Mouse (Mus musculus): ENCODE measurements around the gene Aldh1l1. TPM values are rescaled to one million over a fixed set of nuclear protein-coding genes. Genes with fewer than 3 reads are reported as not detected.
A peak's percentile ranks its signal among the peaks of the same experiment; 100 is the strongest.

Gene Aldh1l1
- polyA plus RNA-seq, 1 experiment from 2014 or later = 8.8 TPM

GRCm38 (mm10) chr6:90494566-90494965, 8.3 kb downstream of the Aldh1l1 start:
- no peak overlapping the region for H3K9ac ChIP-seq (replicated peaks)
- H3K9me3 ChIP-seq = no peaks in the 10 kb centered on the region
- peaks cover 6% of the 10 kb centered on the region; the same call in 1 of the 2 replicates for H3K4me1 ChIP-seq
- no peaks in the 10 kb centered on the region for H3K27me3 ChIP-seq
- 0 out of 2 replicates have a peak overlapping the region, but pooled peaks have one; percentile 4 for H3K27ac ChIP-seq (replicated peaks)
- H3K4me3 ChIP-seq = no peak overlapping the region
- no peaks in the 10 kb centered on the region for H3K36me3 ChIP-seq
- WGBS = 90% methylated on average over 3 of the region's 3 CpGs
- no peak overlapping the region for H3K4me2 ChIP-seq (replicated peaks)
- ATAC-seq (ENCODE audit: low FRiP score, low read depth) = no peak

- WGBS = 34% methylated on average over 6 of the region's 7 CpGs
- no peak overlapping the region for H3K4me3 ChIP-seq
These were observed 9.2 kb downstream of the Aldh1l1 start for GRCm38 (mm10) chr6:90495282-90495912.

GRCm38 (mm10) chr6:90496217-90496616, 10.0 kb downstream of the Aldh1l1 start:
- Histone ChIP-seq H3K4me1 (peaks cover 10% of the 10 kb centered on the region), H3K4me2 (replicated peaks) (no peak overlapping the region), H3K27me3 (no peaks in the 10 kb centered on the region), H3K9ac (replicated peaks) (no peak overlapping the region), H3K9me3 (no peaks in the 10 kb centered on the region), H3K27ac (replicated peaks) (no peak overlapping the region), H3K4me3 (no peak overlapping the region), H3K36me3 (no peaks in the 10 kb centered on the region)
- WGBS = 66% methylated on average over 3 of the region's 3 CpGs
- no peak for ATAC-seq (ENCODE audit: low FRiP score, low read depth)

More at GRCm38 (mm10) chr6:90495282-90495912, 9.2 kb downstream of the Aldh1l1 start:
- no peaks in the 10 kb centered on the region for H3K27me3 ChIP-seq
- no peaks in the 10 kb centered on the region for H3K36me3 ChIP-seq
- H3K9ac ChIP-seq (replicated peaks) = no peak overlapping the region
- no peak overlapping the region for H3K4me2 ChIP-seq (replicated peaks)
- peak; percentile 44; the same call in 1 of the 2 replicates for ATAC-seq (ENCODE audit: low FRiP score, low read depth)
- H3K4me1 ChIP-seq = peaks cover 10% of the 10 kb centered on the region
- no peaks in the 10 kb centered on the region for H3K9me3 ChIP-seq
- 0 out of 2 replicates have a peak overlapping the region, but pooled peaks have one; percentile 35 for H3K27ac ChIP-seq (replicated peaks)

GRCm38 (mm10) chr6:90499509-90499908, 13.3 kb downstream of the Aldh1l1 start:
- no peak overlapping the region for H3K9ac ChIP-seq (replicated peaks)
- no peak overlapping the region for H3K4me3 ChIP-seq
- no peaks in the 10 kb centered on the region for H3K36me3 ChIP-seq
- ATAC-seq (ENCODE audit: low FRiP score, low read depth) = no peak
- no peaks in the 10 kb centered on the region for H3K27me3 ChIP-seq
- WGBS = 44% methylated on average over 4 of the region's 4 CpGs
- no peak overlapping the region for H3K27ac ChIP-seq (replicated peaks)
- no peak overlapping the region for H3K4me2 ChIP-seq (replicated peaks)
- H3K9me3 ChIP-seq = no peaks in the 10 kb centered on the region
- peaks cover 10% of the 10 kb centered on the region for H3K4me1 ChIP-seq

GRCm38 (mm10) chr6:90501222-90501940, 15.2 kb downstream of the Aldh1l1 start:
- Histone ChIP-seq H3K4me1 (peaks cover 4% of the 10 kb centered on the region; the same call in 1 of the 2 replicates), H3K4me2 (replicated peaks) (no peak overlapping the region), H3K9me3 (no peaks in the 10 kb centered on the region), H3K27me3 (no peaks in the 10 kb centered on the region), H3K36me3 (no peaks in the 10 kb centered on the region), H3K27ac (replicated peaks) (no peak overlapping the region), H3K9ac (replicated peaks) (no peak overlapping the region), H3K4me3 (no peak overlapping the region)
- 79% methylated on average over 8 of the region's 8 CpGs for WGBS
- ATAC-seq (ENCODE audit: low FRiP score, low read depth) = no peak

GRCm38 (mm10) chr6:90505906-90506305, 19.7 kb downstream of the Aldh1l1 start:
- no peak overlapping the region for H3K4me2 ChIP-seq (replicated peaks)
- no peak overlapping the region for H3K27ac ChIP-seq (replicated peaks)
- 72% methylated on average over 6 of the region's 6 CpGs for WGBS
- H3K4me1 ChIP-seq = peaks cover 9% of the 10 kb centered on the region; the same call in 1 of the 2 replicates
- H3K4me3 ChIP-seq = no peak overlapping the region
- no peaks in the 10 kb centered on the region for H3K27me3 ChIP-seq
- H3K36me3 ChIP-seq = no peaks in the 10 kb centered on the region
- no peak overlapping the region for H3K9ac ChIP-seq (replicated peaks)
- ATAC-seq (ENCODE audit: low FRiP score, low read depth) = no peak
- no peaks in the 10 kb centered on the region for H3K9me3 ChIP-seq

- WGBS = 73% methylated on average over 16 of the region's 16 CpGs
- Histone ChIP-seq H3K4me2 (replicated peaks) (no peak overlapping the region), H3K4me1 (peaks cover 9% of the 10 kb centered on the region; the same call in 1 of the 2 replicates), H3K9me3 (no peaks in the 10 kb centered on the region), H3K27ac (replicated peaks) (0 out of 2 replicates have a peak overlapping the region, but pooled peaks have one; percentile 15), H3K27me3 (no peaks in the 10 kb centered on the region), H3K36me3 (no peaks in the 10 kb centered on the region), H3K9ac (replicated peaks) (no peak overlapping the region), H3K4me3 (no peak overlapping the region)
- ATAC-seq (ENCODE audit: low FRiP score, low read depth) = no peak
These were observed 20.6 kb downstream of the Aldh1l1 start for GRCm38 (mm10) chr6:90506673-90507311.

- ATAC-seq (ENCODE audit: low FRiP score, low read depth) = no peak
- H3K4me3 ChIP-seq = no peak overlapping the region
- H3K9ac ChIP-seq (replicated peaks) = no peak overlapping the region
- no peak overlapping the region for H3K27ac ChIP-seq (replicated peaks)
- no peaks in the 10 kb centered on the region for H3K9me3 ChIP-seq
- no peaks in the 10 kb centered on the region for H3K27me3 ChIP-seq
- H3K36me3 ChIP-seq = no peaks in the 10 kb centered on the region
- H3K4me2 ChIP-seq (replicated peaks) = no peak overlapping the region
- H3K4me1 ChIP-seq = peaks cover 9% of the 10 kb centered on the region; the same call in 1 of the 2 replicates
These were observed 21.2 kb downstream of the Aldh1l1 start for GRCm38 (mm10) chr6:90507443-90507842.

GRCm38 (mm10) chr6:90508197-90508624, 22.0 kb downstream of the Aldh1l1 start:
- H3K27me3 ChIP-seq = no peaks in the 10 kb centered on the region
- no peaks in the 10 kb centered on the region for H3K9me3 ChIP-seq
- no peak overlapping the region for H3K9ac ChIP-seq (replicated peaks)
- no peak overlapping the region for H3K4me2 ChIP-seq (replicated peaks)
- no peak overlapping the region for H3K4me3 ChIP-seq
- WGBS = 42% methylated on average over 4 of the region's 4 CpGs
- no peak overlapping the region for H3K27ac ChIP-seq (replicated peaks)
- no peaks in the 10 kb centered on the region for H3K36me3 ChIP-seq
- no peak for ATAC-seq (ENCODE audit: low FRiP score, low read depth)
- peaks cover 9% of the 10 kb centered on the region; the same call in 1 of the 2 replicates for H3K4me1 ChIP-seq

GRCm38 (mm10) chr6:90509085-90509484, 22.9 kb downstream of the Aldh1l1 start:
- ATAC-seq (ENCODE audit: low FRiP score, low read depth) = no peak
- 82% methylated on average over 6 of the region's 6 CpGs for WGBS
- Histone ChIP-seq H3K9me3 (no peaks in the 10 kb centered on the region), H3K4me1 (peaks cover 9% of the 10 kb centered on the region; the same call in 1 of the 2 replicates), H3K9ac (replicated peaks) (no peak overlapping the region), H3K27me3 (no peaks in the 10 kb centered on the region), H3K4me3 (no peak overlapping the region), H3K27ac (replicated peaks) (no peak overlapping the region), H3K4me2 (replicated peaks) (no peak overlapping the region), H3K36me3 (no peaks in the 10 kb centered on the region)

GRCm38 (mm10) chr6:90512416-90512815, 26.2 kb downstream of the Aldh1l1 start:
- no peak for ATAC-seq (ENCODE audit: low FRiP score, low read depth)
- no peak overlapping the region for H3K27ac ChIP-seq (replicated peaks)
- WGBS = 85% methylated on average over 5 of the region's 5 CpGs

More at GRCm38 (mm10) chr6:90512416-90512815, 26.2 kb downstream of the Aldh1l1 start:
- Histone ChIP-seq H3K4me2 (replicated peaks) (no peak overlapping the region), H3K36me3 (no peaks in the 10 kb centered on the region), H3K4me1 (peaks cover 4% of the 10 kb centered on the region; the same call in 1 of the 2 replicates), H3K4me3 (no peak overlapping the region), H3K9me3 (no peaks in the 10 kb centered on the region), H3K27me3 (no peaks in the 10 kb centered on the region), H3K9ac (replicated peaks) (no peak overlapping the region)

Measured in midbrain, embryonic 12.5 days (tissue).